Mouse (Mus musculus) stomach, postnatal 0 days (tissue): Measurements from ENCODE around the gene Gse1.

Experiments used
- CTCF ChIP-seq: IDR thresholded peaks from 2 replicates; pipeline ENCODE4 v1.5.1; 2016; ENCODE audit warnings: antibody characterized with exemption, low read depth, mild to moderate bottlenecking, moderate library complexity
- EP300 ChIP-seq: optimal IDR thresholded peaks from 2 replicates; pipeline ENCODE3; 2016; ENCODE audit warnings: antibody characterized with exemption

- TF ChIP-seq CTCF: no peak
- no peak for TF ChIP-seq EP300
Observed at GRCm38 (mm10) chr8:120616663-120617626, 388.7 kb downstream of the Gse1 start.
